Mouse (Mus musculus): ENCODE data around the gene Fbxo8.

GRCm38 (mm10) chr8:56566856-56567255 is 16.0 kb downstream of the Fbxo8 start:
- no peak for TF ChIP-seq EP300 (IDR thresholded peaks at IDR 0.05; ENCODE audit: low read depth)
- TF ChIP-seq CTCF (IDR thresholded peaks at IDR 0.05; ENCODE audit: low read depth) = no peak

Measured in liver, postnatal 0 days (tissue).